Mouse (Mus musculus): ENCODE results near the gene Zc3h18. TPM values are rescaled to one million over a fixed set of nuclear protein-coding genes. Genes with fewer than 3 reads are reported as not detected.

The Zc3h18 gene
- total RNA-seq, 4 experiments from 2014 or later, result 38.4 to 55.0 (median 47.0) TPM

Other genes starting within 250 kb of the Zc3h18 start
- gene Zfpm1, start 94.5 kb upstream of the Zc3h18 start, total RNA-seq (2022), result 10 to 100 TPM; 17.3 to 35.3 (median 28.0) TPM
- gene Trhr2, start 15.9 kb upstream of the Zc3h18 start, total RNA-seq (2022), result not detected
- gene Il17c, start 45.4 kb downstream of the Zc3h18 start, total RNA-seq (2022), result under 1 TPM in 1 of 4 experiments, not detected in 3; 0.43 TPM
- gene Cyba, start 56.3 kb downstream of the Zc3h18 start, total RNA-seq (2022), result 10 to 100 TPM; 34.3 to 52.7 (median 43.6) TPM
- 10 to 100 TPM; 16.7 to 33.1 (median 22.0) TPM for gene Mvd, start 66.8 kb downstream of the Zc3h18 start, total RNA-seq (2022)
- not detected for gene Snai3, start 84.1 kb downstream of the Zc3h18 start, total RNA-seq (2022)
- gene Rnf166, start 99.5 kb downstream of the Zc3h18 start, total RNA-seq (2022), result 10 to 100 TPM; 46.3 to 68.8 (median 57.7) TPM
- 10 to 100 TPM; 25.8 to 28.5 (median 26.2) TPM for gene Ctu2, start 99.5 kb downstream of the Zc3h18 start, total RNA-seq (2022)
- gene Piezo1, start 174.7 kb downstream of the Zc3h18 start, total RNA-seq (2022), result 10 to 100 TPM; 13.8 to 25.2 (median 18.5) TPM
- 1 to 10 TPM; 4.8 to 9.9 (median 8.2) TPM for gene Cdt1, start 191.4 kb downstream of the Zc3h18 start, total RNA-seq (2022)
- 100 to 1,000 TPM in 3 of 4 experiments, 10 to 100 TPM in 1; 83.4 to 110 (median 106) TPM for gene Aprt, start 200.3 kb downstream of the Zc3h18 start, total RNA-seq (2022)
- gene Galns, start 234.9 kb downstream of the Zc3h18 start, total RNA-seq (2022), result 10 to 100 TPM in 2 of 4 experiments, 1 to 10 TPM in 2; 6.4 to 11.6 (median 9.1) TPM
- gene Trappc2l, start 235.0 kb downstream of the Zc3h18 start, total RNA-seq (2022), result 10 to 100 TPM; 61.7 to 64.9 (median 62.9) TPM
- gene Pabpn1l, start 246.1 kb downstream of the Zc3h18 start, total RNA-seq (2022), result not detected

Data from adrenal gland, adult 8-10 months (tissue).